Mouse (Mus musculus) induced T-regulatory cell, adult 2 months (primary cell): ENCODE data around the gene Slc35e4.

Experiments used
- DNase-seq: peaks from one replicate; pipeline ENCODE4 v3.0.0-alpha.2; 2012; ENCODE audit warnings: low read depth

The Slc35e4 gene

DNA sequence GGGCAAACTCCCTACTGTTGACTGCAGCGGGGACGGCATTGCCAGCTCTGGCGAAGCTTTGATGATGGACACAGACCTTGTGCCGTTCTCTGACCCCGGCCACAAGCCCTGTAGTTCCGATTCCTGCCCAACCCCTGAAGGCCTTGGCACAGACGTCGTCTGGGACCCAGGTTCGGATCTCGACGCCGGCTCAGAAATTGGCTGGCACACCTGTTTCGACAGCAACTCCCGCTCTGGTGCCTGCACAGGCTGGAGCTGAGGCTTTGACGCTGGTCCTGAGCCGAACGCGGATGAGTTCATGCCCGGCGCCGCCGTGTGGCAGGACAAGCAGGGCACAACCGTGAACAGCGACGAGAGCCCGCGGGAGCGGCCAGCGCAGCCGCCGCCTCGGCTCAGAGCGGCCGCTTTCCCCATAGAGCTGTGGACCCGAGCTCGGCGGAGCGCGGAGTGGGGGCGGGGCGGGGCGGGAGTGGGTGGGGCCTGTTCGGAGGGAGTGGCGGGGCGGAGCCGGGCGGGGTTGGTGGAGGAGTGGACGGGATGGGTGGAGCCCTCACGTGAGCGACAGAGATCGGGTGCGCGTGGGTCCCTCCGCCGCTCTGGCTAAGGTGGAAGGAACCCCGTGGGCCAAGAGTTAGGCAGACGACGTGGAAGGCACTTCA lies 50.9 kb downstream of the Slc35e4 start, which contains the start of gene Osbp2:
Gene Osbp2, minus strand, starts transcription at position 450 of the 659 bp plus-strand sequence.
- DNase-seq: peak; percentile 73

GRCm38 (mm10) chr11:3862661-3863453 lies 51.6 kb downstream of the Slc35e4 start:
- DNase-seq: no peak

GRCm38 (mm10) chr11:3860361-3860760 lies 54.1 kb downstream of the Slc35e4 start:
- no peak for DNase-seq

DNA sequence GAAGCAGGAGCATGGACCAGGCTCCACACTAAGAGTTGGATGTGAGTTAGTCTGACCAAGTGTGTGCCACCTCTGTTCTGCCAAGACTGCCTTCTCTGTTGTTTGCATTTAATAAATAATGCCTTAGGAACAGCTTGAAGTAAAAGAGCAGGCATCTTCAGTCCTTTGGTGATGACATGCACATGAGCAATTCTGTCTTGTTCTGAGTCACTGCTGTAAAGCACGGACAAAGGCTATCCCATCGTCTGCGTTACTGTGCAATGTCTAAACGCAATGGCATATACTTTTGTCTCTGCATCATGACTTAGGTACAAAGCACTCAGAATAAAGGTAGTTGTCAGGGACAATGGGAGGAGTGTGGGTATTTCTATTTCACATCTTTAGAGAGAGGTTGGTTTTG lies 54.7 kb downstream of the Slc35e4 start:
- DNase-seq: no peak

DNA sequence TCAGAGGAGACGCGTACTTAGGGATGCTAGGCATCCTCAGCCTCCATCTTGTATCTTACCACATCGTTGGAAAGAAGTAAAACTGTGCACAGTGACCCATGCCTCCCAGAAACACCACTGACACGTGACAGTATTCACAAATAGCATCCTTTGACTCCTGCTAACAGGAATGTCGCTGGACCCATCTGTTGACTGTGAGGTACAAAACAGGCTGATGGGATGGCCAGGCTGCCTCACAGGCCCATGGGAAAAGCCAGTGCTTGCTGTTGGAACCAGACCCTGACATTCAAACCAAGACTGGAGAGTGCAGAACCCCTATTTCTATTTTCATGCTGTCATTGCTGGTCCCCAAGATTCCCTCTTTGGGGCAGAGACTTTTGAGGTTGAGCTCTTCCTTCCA lies 56.6 kb downstream of the Slc35e4 start:
- DNase-seq: no peak
